9 mouse cellular contexts compared by ENCODE assay signal in genomic region chr7:83201126-83201686, GRCm38 (mm10).
DNase-seq lines count a peak whose midpoint lies in the region; ATAC-seq lines count a peak whose summit lies in the region.
"Had no signal": no experiment of that assay in that cellular context is flagged by ENCODE, and none has a peak within 500 bp of the region (broad histone marks: within the 10 kb centered on the region; RNA-seq: fewer than 3 reads in every experiment).

No protein-coding gene starts in this region.

- DNase-seq in heart, embryonic 10.5 days (ENCODE audit: low spot score) = no peak
- DNase-seq in heart, postnatal 10 days = no peak
- DNase-seq in lung, adult 18-20 months = no peak
- no peak for DNase-seq in frontal cortex, postnatal 10 days (ENCODE audit: low spot score in 2 of 2)
- no peak for DNase-seq in cerebellum, adult 8-10 months
- DNase-seq: adrenal gland, postnatal 36 days had no signal

- peaks cover 22% of the 10 kb centered on the region for H3K4me1 ChIP-seq in heart, embryonic 10.5 days
- peaks cover 16% of the 10 kb centered on the region for H3K4me1 ChIP-seq in lung, embryonic 16.5 days (replicated peaks; ENCODE audit: control insufficient read depth, insufficient read depth, low read length)
- H3K4me1 ChIP-seq in hindbrain, embryonic 15.5 days (replicated peaks) = peaks cover 51% of the 10 kb centered on the region
- peaks cover 69% of the 10 kb centered on the region for H3K4me1 ChIP-seq in neural tube, embryonic 13.5 days (replicated peaks)

- intact Hi-C loops in heart, postnatal 10 days (cut with DNase I) = loop anchor here (10.0 kb wide), 1 partner anchor 486 kb away; no protein-coding TSS in a partner anchor

- WGBS in heart, embryonic 10.5 days = 60% methylated on average over 7 of the region's 7 CpGs
- WGBS in lung, embryonic 16.5 days = 43% methylated on average over 7 of the region's 7 CpGs
- 23% methylated on average over 7 of the region's 7 CpGs for WGBS in hindbrain, embryonic 15.5 days
- WGBS in neural tube, embryonic 13.5 days = 24% methylated on average over 7 of the region's 7 CpGs

- no peaks in the 10 kb centered on the region for H3K9me3 ChIP-seq in heart, embryonic 10.5 days
- no peaks in the 10 kb centered on the region for H3K9me3 ChIP-seq in lung, embryonic 16.5 days (ENCODE audit: control insufficient read depth, low read length)
- no peaks in the 10 kb centered on the region for H3K9me3 ChIP-seq in hindbrain, embryonic 15.5 days
- no peaks in the 10 kb centered on the region for H3K9me3 ChIP-seq in neural tube, embryonic 13.5 days

- H3K9ac ChIP-seq in lung, embryonic 16.5 days (ENCODE audit: low read length) = no peak overlapping the region
- peak overlapping the region; percentile 34; the same call in 1 of the 2 replicates for H3K9ac ChIP-seq in hindbrain, embryonic 15.5 days
- peak overlapping the region; percentile 65 for H3K9ac ChIP-seq in neural tube, embryonic 13.5 days

- peaks cover 16% of the 10 kb centered on the region; the same call in 1 of the 2 replicates for H3K27me3 ChIP-seq in heart, embryonic 10.5 days (ENCODE audit: insufficient read depth, poor library complexity, severe bottlenecking)
- no peaks in the 10 kb centered on the region for H3K27me3 ChIP-seq in lung, embryonic 16.5 days (ENCODE audit: control insufficient read depth, insufficient read depth, low read depth, low read length)
- H3K27me3 ChIP-seq in hindbrain, embryonic 15.5 days = no peaks in the 10 kb centered on the region
- no peaks in the 10 kb centered on the region for H3K27me3 ChIP-seq in neural tube, embryonic 13.5 days

- 0 out of 2 replicates have a peak, but pooled peaks have one; percentile 33 for ATAC-seq in lung, embryonic 16.5 days (ENCODE audit: low read depth)
- ATAC-seq in hindbrain, embryonic 15.5 days (ENCODE audit: low FRiP score, low read depth) = peak; percentile 51; the same call in 1 of the 2 replicates
- peak; percentile 51 for ATAC-seq in neural tube, embryonic 13.5 days (ENCODE audit: low read depth)

- H3K4me3 ChIP-seq in heart, embryonic 10.5 days = no peak overlapping the region
- no peak overlapping the region for H3K4me3 ChIP-seq in lung, embryonic 16.5 days (ENCODE audit: low read length)
- 0 out of 2 replicates have a peak overlapping the region, but pooled peaks have one; percentile 23 for H3K4me3 ChIP-seq in hindbrain, embryonic 15.5 days
- H3K4me3 ChIP-seq in neural tube, embryonic 13.5 days = peak overlapping the region; percentile 23

- no peaks in the 10 kb centered on the region for H3K36me3 ChIP-seq in heart, embryonic 10.5 days
- H3K36me3 ChIP-seq in lung, embryonic 16.5 days (ENCODE audit: control insufficient read depth, insufficient read depth, low read length) = no peaks in the 10 kb centered on the region
- H3K36me3 ChIP-seq in hindbrain, embryonic 15.5 days = no peaks in the 10 kb centered on the region
- no peaks in the 10 kb centered on the region for H3K36me3 ChIP-seq in neural tube, embryonic 13.5 days

- H3K4me2 ChIP-seq in lung, embryonic 16.5 days (ENCODE audit: low read depth, low read length) = no peak overlapping the region
- peak overlapping the region; percentile 54 for H3K4me2 ChIP-seq in hindbrain, embryonic 15.5 days
- H3K4me2 ChIP-seq in neural tube, embryonic 13.5 days = peak overlapping the region; percentile 52

- H3K27ac ChIP-seq in heart, embryonic 10.5 days = 0 out of 2 replicates have a peak overlapping the region, but pooled peaks have one; percentile 59
- no peak overlapping the region for H3K27ac ChIP-seq in lung, embryonic 16.5 days (ENCODE audit: low read length)
- H3K27ac ChIP-seq in hindbrain, embryonic 15.5 days (replicated peaks) = peak overlapping the region; percentile 91
- peak overlapping the region; percentile 95 for H3K27ac ChIP-seq in neural tube, embryonic 13.5 days (replicated peaks)

Comparison
In these comparisons a context has a peak if more than half of its experiments do, and no peak if none do; other contexts are left out.
1. H3K4me3 ChIP-seq: peak in hindbrain, embryonic 15.5 days (single experiment) and neural tube, embryonic 13.5 days (single experiment); none in heart, embryonic 10.5 days (single experiment) and lung, embryonic 16.5 days (single experiment).
2. Peak in every context shown above with its lines, with median percentiles within 50 percentile points of each other: ATAC-seq.